Mouse (Mus musculus) lung, postnatal 36 days (tissue): ENCODE results near the gene Atp2a1.
"Not testable (repeated sequence)": the region's sequence is repeated elsewhere in the genome, so short reads cannot be mapped to it uniquely, and the experiment has no call there.

ENCODE experiments used
- DNase-seq: peaks from one replicate; pipeline ENCODE4 v3.0.0; 2022; ENCODE audit warnings: mixed read lengths

Gene Atp2a1

GRCm38 (mm10) chr7:126448481-126448880, 14.4 kb downstream of the Atp2a1 start:
- no peak for DNase-seq

DNA sequence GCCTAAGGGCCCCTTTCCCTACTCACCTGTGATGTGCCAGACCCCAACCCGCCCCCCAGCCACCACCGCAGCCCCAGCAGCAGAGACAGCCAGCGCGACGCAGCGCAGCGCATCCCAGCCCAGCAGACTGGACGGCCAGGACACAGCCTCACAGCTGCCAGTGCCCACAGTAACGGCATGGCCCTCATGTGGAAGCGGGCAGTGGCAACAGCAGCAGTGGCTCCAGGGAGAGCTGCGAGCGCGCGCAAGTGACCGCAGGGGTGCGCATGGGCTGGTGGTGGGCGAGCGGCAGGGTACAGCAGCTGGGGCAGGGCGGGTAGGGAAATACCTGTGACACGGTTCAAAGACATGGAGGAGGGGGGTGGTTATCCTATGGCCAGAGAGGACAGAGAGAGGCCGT, 16.7 kb downstream of the Atp2a1 start:
- no peak for DNase-seq

- DNase-seq, result no peak
Observed at GRCm38 (mm10) chr7:126445104-126445815, 17.6 kb downstream of the Atp2a1 start.

DNA sequence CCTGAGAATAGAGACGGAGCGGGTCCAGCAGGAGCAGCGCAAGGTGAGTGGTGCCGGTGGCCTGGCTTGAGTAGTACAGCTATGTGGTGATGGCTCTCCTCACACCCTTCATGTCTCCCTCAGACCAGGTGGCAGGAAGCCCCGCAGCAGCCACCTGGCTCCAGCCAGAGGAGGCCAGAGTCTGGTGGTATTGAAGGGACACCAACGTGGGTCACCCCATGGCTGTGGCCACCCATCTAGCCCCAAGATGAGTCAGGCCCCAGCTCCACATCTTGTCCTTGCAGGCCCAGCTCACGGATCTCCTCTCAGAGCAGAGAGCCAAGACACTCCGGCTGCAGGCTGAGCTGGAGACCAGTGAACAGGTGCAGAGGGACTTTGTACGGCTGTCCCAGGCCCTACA, 18.4 kb downstream of the Atp2a1 start:
- DNase-seq, result no peak

DNA sequence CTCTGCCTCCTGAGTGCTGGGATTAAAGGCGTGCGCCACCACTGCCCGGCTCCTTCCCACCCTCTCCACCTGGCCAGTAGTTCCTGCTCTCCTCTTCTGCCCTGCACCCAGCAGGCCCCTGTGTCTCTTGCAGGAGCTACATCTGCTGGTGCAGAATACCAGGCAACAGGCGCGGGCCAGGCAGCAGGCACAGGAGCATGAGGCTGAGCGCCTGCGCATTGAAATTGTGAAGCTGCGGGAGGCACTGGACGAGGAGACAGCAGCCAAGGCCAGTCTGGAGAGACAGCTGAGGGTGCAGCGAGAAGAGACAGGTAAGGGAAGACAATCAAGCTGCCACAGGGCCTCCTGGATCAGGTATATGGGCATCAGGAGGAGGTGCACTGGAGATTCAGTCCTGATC, 18.9 kb downstream of the Atp2a1 start:
- no peak for DNase-seq

DNA sequence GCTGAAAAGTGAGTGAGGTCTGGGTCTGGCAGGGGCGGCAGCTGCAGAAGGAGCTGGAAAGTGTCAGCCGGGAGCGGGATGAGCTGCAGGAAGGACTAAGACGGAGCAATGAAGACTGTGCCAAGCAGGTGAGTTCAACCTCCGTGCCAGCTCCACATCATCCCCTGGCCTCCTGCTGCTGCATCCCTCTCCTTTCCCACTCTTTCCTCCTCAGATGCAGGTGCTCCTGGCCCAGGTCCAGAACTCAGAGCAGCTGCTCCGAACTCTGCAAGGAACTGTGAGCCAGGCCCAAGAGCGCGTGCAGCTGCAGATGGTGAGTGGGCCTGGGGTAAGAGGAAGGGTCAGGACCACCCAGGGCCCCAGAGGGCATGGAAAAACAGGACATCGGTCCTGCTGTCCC, 22.8 kb downstream of the Atp2a1 start:
- no peak for DNase-seq

DNA sequence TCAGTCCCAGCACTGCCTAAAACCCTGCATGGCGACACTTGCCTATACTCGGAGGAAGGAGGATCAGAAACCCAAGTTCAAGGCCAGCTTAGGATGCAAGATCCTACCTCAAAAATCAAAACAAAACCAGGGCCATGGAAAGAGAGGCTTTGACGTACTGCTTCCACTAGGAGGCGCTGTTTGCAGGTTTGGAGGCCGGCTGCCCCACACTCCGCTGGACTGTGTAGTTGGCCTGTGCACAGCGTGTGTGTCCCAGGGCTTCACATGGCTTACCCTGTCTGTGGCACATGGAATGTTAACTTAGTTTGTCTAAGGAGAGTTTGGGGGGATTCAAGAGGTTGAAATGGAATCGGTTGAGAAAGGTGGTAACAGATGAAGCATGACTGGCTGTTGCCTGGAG, 26.1 kb downstream of the Atp2a1 start:
- DNase-seq, result peak; percentile 64

DNA sequence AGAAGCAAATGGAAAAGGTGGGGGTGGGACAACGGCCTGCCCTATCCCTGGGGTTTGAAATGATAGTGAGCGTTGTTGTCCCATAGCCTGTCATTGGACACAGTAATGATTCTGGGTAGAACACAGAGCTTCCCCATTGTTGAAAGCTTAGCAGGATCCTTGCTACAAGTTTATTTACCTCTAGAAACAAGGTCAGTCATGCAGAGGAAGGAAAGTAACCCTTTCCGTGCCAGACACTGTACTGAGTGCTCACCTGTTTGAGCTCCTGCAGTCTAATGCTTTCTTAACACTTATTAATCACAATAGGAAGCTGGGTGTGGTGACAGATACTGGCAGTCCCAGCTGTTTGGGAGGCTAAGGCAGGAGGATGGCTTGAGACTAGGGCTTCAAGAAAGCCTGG, 27.1 kb downstream of the Atp2a1 start:
- no peak for DNase-seq

GRCm38 (mm10) chr7:126434726-126435125, 28.2 kb downstream of the Atp2a1 start:
- no peak for DNase-seq

- no peak for DNase-seq
Observed at GRCm38 (mm10) chr7:126430167-126430566, 32.7 kb downstream of the Atp2a1 start.

DNA sequence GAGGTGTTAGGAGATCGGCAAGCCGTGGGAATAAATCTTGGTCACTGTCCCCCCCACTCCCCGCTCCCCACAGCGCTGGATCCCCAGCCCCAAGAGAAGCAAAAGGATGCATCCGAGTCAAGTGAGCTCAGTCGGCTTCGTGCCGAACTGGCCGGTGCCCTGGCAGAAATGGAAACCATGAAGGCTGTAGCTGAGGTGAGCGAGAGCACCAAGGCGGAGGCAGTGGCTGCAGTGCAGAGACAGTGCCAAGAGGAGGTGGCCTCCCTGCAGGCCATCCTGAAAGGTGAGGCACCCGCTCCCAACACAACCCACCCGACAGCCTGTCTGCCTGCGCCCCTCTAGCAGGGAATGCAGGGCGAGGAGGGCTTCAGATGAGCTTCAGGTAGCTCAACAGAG, 33.4 kb downstream of the Atp2a1 start:
- DNase-seq, result no peak

DNA sequence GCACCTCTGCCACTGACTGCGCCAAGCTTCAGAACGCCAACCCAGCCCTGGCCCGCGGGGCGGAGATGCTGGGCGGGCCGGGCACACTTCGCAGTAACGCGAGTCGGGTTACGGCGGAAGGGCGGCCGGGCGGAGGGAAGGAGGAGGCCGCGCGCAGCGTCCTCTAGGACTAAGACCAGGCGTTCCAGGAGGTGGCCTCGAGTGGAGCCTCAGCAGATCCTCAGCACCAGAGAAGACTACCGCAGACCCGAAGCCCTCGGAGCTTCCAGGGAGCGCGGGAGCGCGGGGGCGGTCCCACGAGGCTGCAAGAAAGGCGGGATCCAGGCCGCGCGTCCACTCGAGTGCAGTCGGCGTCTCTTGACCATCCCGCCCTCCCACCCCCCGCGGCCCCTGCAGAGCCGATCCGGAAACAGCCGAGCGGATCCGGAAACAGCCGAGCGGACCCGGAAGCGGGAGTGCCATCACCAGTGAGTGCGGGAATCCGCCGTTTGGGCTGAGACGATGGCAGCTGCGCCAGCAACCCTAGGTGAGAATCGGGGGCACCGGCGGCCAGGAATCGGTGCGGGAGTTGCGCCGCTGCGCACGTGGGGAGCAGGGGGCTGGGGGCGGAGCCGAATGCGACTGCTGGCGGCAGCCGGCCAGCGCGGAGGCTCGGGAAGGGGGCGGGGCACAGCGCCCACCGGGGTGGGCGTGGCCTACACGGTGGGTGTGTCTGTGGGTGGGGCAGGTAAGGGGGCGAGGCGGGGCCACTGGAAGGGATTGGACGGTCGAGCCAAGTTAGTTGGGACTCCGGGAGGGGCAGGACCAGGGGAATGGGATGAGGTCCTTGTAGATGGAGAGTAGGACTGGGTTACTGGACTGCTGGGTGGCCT, 34.0 kb downstream of the Atp2a1 start, which contains the start of gene Rabep2:
Gene Rabep2 (plus strand): TSS at position 129 of the 872 bp plus-strand sequence.
- DNase-seq, result peak; percentile 97

DNA sequence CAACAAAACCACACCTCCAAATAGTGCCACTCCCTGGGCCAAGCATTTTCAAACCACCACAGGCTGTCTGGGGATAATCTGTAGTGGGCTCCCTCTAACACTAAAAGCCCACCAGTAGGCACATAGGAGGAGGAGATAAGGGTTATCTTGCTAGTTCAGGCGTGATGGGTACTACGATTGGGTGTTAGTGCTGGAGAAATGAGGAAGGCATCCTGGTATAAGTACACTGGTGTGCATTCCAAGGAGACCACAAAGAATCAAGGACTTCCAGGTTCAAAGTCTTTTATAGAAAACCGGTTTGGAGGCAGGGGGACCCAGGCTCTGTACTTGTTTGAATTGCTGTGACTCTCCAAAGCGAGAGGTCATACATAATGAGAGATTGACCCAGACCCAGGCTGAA, 34.8 kb downstream of the Atp2a1 start:
- DNase-seq, result no peak

DNA sequence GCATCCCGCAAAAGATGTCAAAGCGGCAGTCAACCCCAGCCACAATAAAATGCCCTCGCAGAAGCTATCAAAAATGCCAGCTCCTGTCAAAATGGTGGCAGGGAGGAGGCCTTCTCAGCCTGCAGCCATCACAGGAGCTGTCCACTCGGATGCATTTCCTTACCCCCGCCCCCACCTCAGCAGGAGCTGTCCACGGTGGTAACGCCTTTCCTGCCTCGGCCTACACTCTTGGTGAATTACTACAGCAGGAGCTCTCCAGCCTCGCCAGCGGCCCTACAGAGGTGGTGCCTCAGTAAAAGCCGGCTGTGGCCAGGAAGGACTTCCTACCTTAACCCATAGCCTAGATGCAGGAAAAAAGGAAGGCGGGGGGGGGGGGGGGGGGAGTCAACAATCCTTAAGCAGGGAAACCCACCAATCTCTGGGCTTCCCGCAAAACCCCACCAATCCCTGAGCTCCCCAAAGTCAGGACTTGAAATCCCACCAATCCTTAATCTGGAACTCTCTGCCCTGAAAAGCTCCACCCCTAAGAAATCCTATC, 35.5 kb downstream of the Atp2a1 start:
- DNase-seq, result no peak

GRCm38 (mm10) chr7:126424161-126424560, 38.7 kb downstream of the Atp2a1 start:
- DNase-seq, result no peak

- DNase-seq, result peak; percentile 15
Observed at GRCm38 (mm10) chr7:126421756-126422155, 41.2 kb downstream of the Atp2a1 start.

GRCm38 (mm10) chr7:126418496-126418895, 44.4 kb downstream of the Atp2a1 start:
- DNase-seq, result no peak

GRCm38 (mm10) chr7:126417606-126418005, 45.3 kb downstream of the Atp2a1 start:
- no peak for DNase-seq

DNA sequence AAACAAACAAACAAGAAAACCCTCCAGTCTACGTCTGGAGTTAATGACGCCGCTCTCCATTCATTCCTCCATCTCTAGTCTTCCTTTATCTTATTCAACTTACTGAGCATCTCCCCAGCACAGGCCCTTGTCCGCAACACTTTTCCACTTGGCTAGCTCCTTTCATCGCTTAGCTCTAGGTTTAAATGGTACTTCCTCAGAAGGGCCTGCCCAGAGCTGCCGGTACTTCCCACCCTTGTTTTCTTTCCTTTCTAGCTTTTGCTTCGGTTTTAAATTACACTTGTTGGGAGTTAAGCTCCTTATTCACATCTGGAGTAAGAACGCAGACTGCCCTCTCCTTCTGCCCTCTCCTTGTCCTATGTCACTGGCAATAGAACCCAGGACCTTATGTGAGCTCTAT, 45.9 kb downstream of the Atp2a1 start:
- no peak for DNase-seq

- peak; percentile 24 for DNase-seq
Observed at GRCm38 (mm10) chr7:126416615-126417014, 46.3 kb downstream of the Atp2a1 start.

GRCm38 (mm10) chr7:126414725-126415124, 48.2 kb downstream of the Atp2a1 start, which contains the start of gene Cd19:
Gene Cd19, minus strand, starts transcription at chr7:126414889.
- no peak for DNase-seq

- DNase-seq, result no peak
Observed at GRCm38 (mm10) chr7:126411061-126411460, 51.8 kb downstream of the Atp2a1 start.

DNA sequence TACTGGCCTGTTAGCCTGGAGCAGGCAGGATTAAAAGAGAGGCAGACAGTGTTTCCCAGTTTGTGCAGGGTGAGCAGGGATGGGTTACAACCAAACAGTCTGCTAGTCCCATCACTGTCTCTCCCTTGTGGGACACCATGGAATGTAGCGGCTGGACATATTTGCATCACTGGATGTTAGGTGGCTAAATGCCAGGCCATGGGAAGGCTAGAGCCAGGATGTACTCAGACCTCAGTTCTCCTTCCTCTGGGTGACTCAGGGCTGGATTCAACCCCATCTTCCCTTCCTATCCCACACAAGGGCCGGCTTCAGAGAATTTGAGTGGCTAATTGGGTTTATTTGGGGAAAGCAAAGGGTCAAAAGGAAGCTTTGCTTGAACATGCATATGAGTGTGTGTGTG, 54.2 kb downstream of the Atp2a1 start:
- no peak for DNase-seq

GRCm38 (mm10) chr7:126402518-126402917, 60.4 kb downstream of the Atp2a1 start:
- not testable (repeated sequence) for DNase-seq
